ENCODE assay signal across 8 mouse cellular contexts in genomic region chr5:28859604-28860371, GRCm38 (mm10).
DNase-seq lines count a peak whose midpoint lies in the region; ATAC-seq lines count a peak whose summit lies in the region.

No protein-coding gene starts in this region.

- no peak for ATAC-seq in activated CD4-positive, CD25-positive, alpha-beta regulatory T cell, adult 4 months

- DNase-seq in adrenal gland, postnatal 36 days: peak; percentile 10 to 23
- DNase-seq in adrenal gland, adult 8-10 months: no peak
- peak; percentile 82 to 86 for DNase-seq in frontal cortex, postnatal 10 days (ENCODE audit: low spot score in 2 of 2)
- peak; percentile 45 to 88 for DNase-seq in left cerebral cortex, adult 8-10 months (ENCODE audit: low spot score in 2 of 2)
- peak; percentile 8 for DNase-seq in retina, adult 2 months (ENCODE audit: low read depth, low spot score)
- no peak for DNase-seq in kidney, postnatal 36 days
- no peak for DNase-seq in gastrocnemius, adult 8-10 months (ENCODE audit: low spot score in 2 of 2)

Comparison
In these comparisons a context has a peak if more than half of its experiments do, and no peak if none do; other contexts are left out.
1. DNase-seq: peak in adrenal gland, postnatal 36 days (2 of 2), frontal cortex, postnatal 10 days (2 of 2), left cerebral cortex, adult 8-10 months (2 of 2) and retina, adult 2 months (single experiment); none in adrenal gland, adult 8-10 months (single experiment), kidney, postnatal 36 days (0 of 2) and gastrocnemius, adult 8-10 months (0 of 2).